8 mouse cellular contexts compared by ENCODE assay signal in genomic region chr1:36473211-36473780, GRCm38 (mm10). TPM values are rescaled to one million over a fixed set of nuclear protein-coding genes. Genes with fewer than 3 reads are reported as not detected.
DNase-seq lines count a peak whose midpoint lies in the region; ATAC-seq lines count a peak whose summit lies in the region.

No protein-coding gene starts in this region.

- H3K36me3 ChIP-seq in heart, embryonic 10.5 days: no peaks in the 10 kb centered on the region
- H3K36me3 ChIP-seq in forebrain, embryonic 15.5 days: no peaks in the 10 kb centered on the region
- H3K36me3 ChIP-seq in liver, embryonic 16.5 days (ENCODE audit: control insufficient read depth, insufficient read depth): no peaks in the 10 kb centered on the region

- H3K9ac ChIP-seq in forebrain, embryonic 15.5 days (replicated peaks): no peak overlapping the region
- H3K9ac ChIP-seq in liver, embryonic 16.5 days (ENCODE audit: low read depth, low read length): no peak overlapping the region

- 73% methylated on average over 10 of the region's 10 CpGs for WGBS in heart, embryonic 10.5 days
- 80% methylated on average over 10 of the region's 10 CpGs for WGBS in forebrain, embryonic 15.5 days
- WGBS in liver, embryonic 16.5 days (ENCODE audit: insufficient replicate concordance): 38% methylated on average over 10 of the region's 10 CpGs

- H3K4me2 ChIP-seq in forebrain, embryonic 15.5 days (replicated peaks): peak overlapping the region; percentile 58
- peak overlapping the region; percentile 95 for H3K4me2 ChIP-seq in liver, embryonic 16.5 days (ENCODE audit: low read depth, low read length)

- peak overlapping the region; percentile 73; the same call in 1 of the 2 replicates for H3K4me3 ChIP-seq in heart, embryonic 10.5 days
- peak overlapping the region; percentile 5; the same call in 1 of the 2 replicates for H3K4me3 ChIP-seq in forebrain, embryonic 15.5 days
- H3K4me3 ChIP-seq in liver, embryonic 16.5 days (ENCODE audit: low read depth, low read length): no peak overlapping the region

- DNase-seq in heart, embryonic 10.5 days (ENCODE audit: low spot score): no peak
- DNase-seq in heart, postnatal 4 days: no peak
- DNase-seq in B cell, adult 2 months: peak; percentile 42 to 56
- DNase-seq in frontal cortex, postnatal 36 days (ENCODE audit: low spot score in 2 of 2): no peak
- no peak for DNase-seq in ovary, postnatal 10 days (ENCODE audit: low spot score)
- no peak for DNase-seq in kidney, adult 8-10 months

- no peak for ATAC-seq in forebrain, embryonic 15.5 days (replicated peaks)
- no peak for ATAC-seq in liver, embryonic 16.5 days (ENCODE audit: low read depth)

- H3K27me3 ChIP-seq in heart, embryonic 10.5 days (ENCODE audit: insufficient read depth, poor library complexity, severe bottlenecking): no peaks in the 10 kb centered on the region
- no peaks in the 10 kb centered on the region; the same call in 1 of the 2 replicates for H3K27me3 ChIP-seq in forebrain, embryonic 15.5 days
- peaks cover 12% of the 10 kb centered on the region for H3K27me3 ChIP-seq in liver, embryonic 16.5 days (ENCODE audit: control insufficient read depth, insufficient read depth, low read depth, low read length)

- peaks cover 48% of the 10 kb centered on the region for H3K4me1 ChIP-seq in heart, embryonic 10.5 days
- peaks cover 67% of the 10 kb centered on the region for H3K4me1 ChIP-seq in forebrain, embryonic 15.5 days
- H3K4me1 ChIP-seq in liver, embryonic 16.5 days (ENCODE audit: control insufficient read depth, low read depth, low read length): peaks cover 39% of the 10 kb centered on the region

- no peak overlapping the region for H3K27ac ChIP-seq in heart, embryonic 10.5 days
- no peak overlapping the region for H3K27ac ChIP-seq in forebrain, embryonic 15.5 days (replicated peaks)
- no peak overlapping the region for H3K27ac ChIP-seq in liver, embryonic 16.5 days (ENCODE audit: low read length)

- no peaks in the 10 kb centered on the region for H3K9me3 ChIP-seq in heart, embryonic 10.5 days
- H3K9me3 ChIP-seq in forebrain, embryonic 15.5 days: no peaks in the 10 kb centered on the region
- no peaks in the 10 kb centered on the region for H3K9me3 ChIP-seq in liver, embryonic 16.5 days (replicated peaks; ENCODE audit: control insufficient read depth, low read length)

RNA-seq across cellular contexts. Expression of gene Cnnm4, which starts 1.9 kb away (rescaled TPM):
- 7.1 and 8.6 TPM in 2 replicates for polyA plus RNA-seq in heart, embryonic 10.5 days (2016; fragmentation: Nextera tagmentation; extraction: Ambion mirVana)
- total RNA-seq in heart, postnatal 4 days (2021): 1 to 10 TPM; 4.4 to 4.8 TPM
- 9.8 and 9.9 TPM in 2 replicates for polyA plus RNA-seq in forebrain, embryonic 15.5 days (2015; fragmentation: Nextera tagmentation; extraction: Ambion mirVana)
- 2.5 and 2.7 TPM in 2 replicates for polyA plus RNA-seq in liver, embryonic 16.5 days (2015; fragmentation: Nextera tagmentation; extraction: Ambion mirVana)

RNA-seq across cellular contexts. Expression of gene Lman2l, which starts 28.2 kb away (rescaled TPM):
- polyA plus RNA-seq in heart, embryonic 10.5 days (2016; fragmentation: Nextera tagmentation; extraction: Ambion mirVana): 53.7 and 57.8 TPM in 2 replicates
- 10 to 100 TPM; 16.0 to 20.6 TPM for total RNA-seq in heart, postnatal 4 days (2021)
- polyA plus RNA-seq in forebrain, embryonic 15.5 days (2015; fragmentation: Nextera tagmentation; extraction: Ambion mirVana): 66.3 and 68.4 TPM in 2 replicates
- 12.0 and 13.0 TPM in 2 replicates for polyA plus RNA-seq in liver, embryonic 16.5 days (2015; fragmentation: Nextera tagmentation; extraction: Ambion mirVana)

RNA-seq across cellular contexts. Expression of gene Cnnm3, which starts 38.4 kb away (rescaled TPM):
- 1.5 and 2.5 TPM in 2 replicates for polyA plus RNA-seq in heart, embryonic 10.5 days (2016; fragmentation: Nextera tagmentation; extraction: Ambion mirVana)
- total RNA-seq in heart, postnatal 4 days (2021): 10 to 100 TPM; 14.9 to 15.7 TPM
- polyA plus RNA-seq in forebrain, embryonic 15.5 days (2015; fragmentation: Nextera tagmentation; extraction: Ambion mirVana): 5.2 and 5.9 TPM in 2 replicates
- 0.91 and 1.1 TPM in 2 replicates for polyA plus RNA-seq in liver, embryonic 16.5 days (2015; fragmentation: Nextera tagmentation; extraction: Ambion mirVana)

Comparison
In these comparisons a context has a peak if more than half of its experiments do, and no peak if none do; other contexts are left out.
1. DNase-seq: peak in B cell, adult 2 months (2 of 2); none in heart, embryonic 10.5 days (single experiment), heart, postnatal 4 days (single experiment), frontal cortex, postnatal 36 days (0 of 2), ovary, postnatal 10 days (single experiment) and kidney, adult 8-10 months (0 of 2).